Comparison of ENCODE assay signal across 9 mouse cellular contexts in genomic region chr2:127136979-127137378, GRCm38 (mm10). TPM values are rescaled to one million over a fixed set of nuclear protein-coding genes. Genes with fewer than 3 reads are reported as not detected.
A peak's percentile ranks its signal among the peaks of the same experiment; 100 is the strongest.
DNase-seq lines count a peak whose midpoint lies in the region; ATAC-seq and TF ChIP-seq lines count a peak whose summit lies in the region.
"Had no signal": no experiment of that assay in that cellular context is flagged by ENCODE, and none has a peak within 500 bp of the region (broad histone marks: within the 10 kb centered on the region; RNA-seq: fewer than 3 reads in every experiment).

No protein-coding gene starts in this region.

- peaks cover 25% of the 10 kb centered on the region for H3K36me3 ChIP-seq in limb, embryonic 13.5 days

- no peak for TF ChIP-seq CTCF in embryonic fibroblast, embryonic 13.5 days (IDR thresholded peaks at IDR 0.05; ENCODE audit: borderline replicate concordance, insufficient read depth, low read length)

- WGBS in limb, embryonic 13.5 days: 9% methylated on average over 5 of the region's 5 CpGs

- no peaks in the 10 kb centered on the region for H3K27me3 ChIP-seq in limb, embryonic 13.5 days

- no peak overlapping the region for H3K4me3 ChIP-seq in embryonic fibroblast, embryonic 13.5 days (ENCODE audit: insufficient read depth, low read length)
- no peak overlapping the region for H3K4me3 ChIP-seq in limb, embryonic 13.5 days
- H3K4me3 ChIP-seq: myocyte had no signal

- no peak for ATAC-seq in limb, embryonic 13.5 days (ENCODE audit: low FRiP score, low read depth)
- ATAC-seq in monocyte, adult 5-6 weeks (replicated peaks; ENCODE audit: insufficient number of reproducible peaks, low FRiP score, low TSS enrichment, poor library complexity, severe bottlenecking): peak; percentile 49; the same call in 1 of the 2 replicates

- DNase-seq in adrenal gland, adult (ENCODE audit: inconsistent age in 2 of 2, low spot score in 1 of 2): peak; percentile 27 to 57
- no peak for DNase-seq in adrenal gland, adult 18-20 months (ENCODE audit: low spot score in 2 of 2)
- DNase-seq in B cell, adult 2 months: peak; percentile 16 to 36
- DNase-seq in heart, postnatal 4 days: peak; percentile 60
- DNase-seq in cerebellum, adult 9-11 months: no peak

- H3K4me2 ChIP-seq in limb, embryonic 13.5 days (replicated peaks): peak overlapping the region; percentile 27; the same call in 1 of the 2 replicates

- H3K27ac ChIP-seq in embryonic fibroblast, embryonic 13.5 days (ENCODE audit: insufficient read depth, low read length): peak overlapping the region; percentile 7
- H3K27ac ChIP-seq in limb, embryonic 13.5 days: peak overlapping the region; percentile 56

- TF ChIP-seq POLR2A in embryonic fibroblast, embryonic 13.5 days (IDR thresholded peaks at IDR 0.05; ENCODE audit: low read depth, low read length): no peak

- H3K9me3 ChIP-seq in limb, embryonic 13.5 days: no peaks in the 10 kb centered on the region

- H3K9ac ChIP-seq in limb, embryonic 13.5 days: no peak overlapping the region

- no peaks in the 10 kb centered on the region for H3K4me1 ChIP-seq in embryonic fibroblast, embryonic 13.5 days (ENCODE audit: control insufficient read depth, insufficient read depth, low read length)
- H3K4me1 ChIP-seq in limb, embryonic 13.5 days: peaks cover 46% of the 10 kb centered on the region

RNA-seq across cellular contexts. Expression of gene Ncaph, which starts 3.2 kb away (rescaled TPM):
- 1 to 10 TPM; 1.3 to 1.9 TPM for total RNA-seq in adrenal gland, adult 18-20 months (2021)
- 25.7 and 38.2 TPM in 2 replicates for polyA plus RNA-seq in embryonic fibroblast, embryonic 13.5 days (2011; ENCODE audit: insufficient read length, low read depth, missing spikeins)
- 10 to 100 TPM; 34.7 to 38.3 TPM for total RNA-seq in heart, postnatal 4 days (2021)
- 81.7 and 83.1 TPM in 2 replicates for polyA plus RNA-seq in limb, embryonic 13.5 days (2015; fragmentation: Nextera tagmentation; extraction: Ambion mirVana)
- total RNA-seq in monocyte, adult 5-6 weeks (2017): 3.0 to 8.1 TPM (median 4.6 TPM) in 3 replicates

RNA-seq across cellular contexts. Expression of gene Itpripl1, which starts 6.3 kb away (rescaled TPM):
- 1 to 10 TPM; 4.7 to 5.8 TPM for total RNA-seq in adrenal gland, adult 18-20 months (2021)
- 9.7 and 11.0 TPM in 2 replicates for polyA plus RNA-seq in embryonic fibroblast, embryonic 13.5 days (2011; ENCODE audit: insufficient read length, low read depth, missing spikeins)
- total RNA-seq in heart, postnatal 4 days (2021): 10 to 100 TPM; 10.4 to 11.2 TPM
- polyA plus RNA-seq in limb, embryonic 13.5 days (2015; fragmentation: Nextera tagmentation; extraction: Ambion mirVana): 27.6 and 30.1 TPM in 2 replicates
- total RNA-seq in monocyte, adult 5-6 weeks (2017): 10.8 to 22.5 TPM (median 14.0 TPM) in 3 replicates

Comparison
In these comparisons a context has a peak if more than half of its experiments do, and no peak if none do; other contexts are left out.
1. DNase-seq: peak in adrenal gland, adult (2 of 2), B cell, adult 2 months (2 of 2) and heart, postnatal 4 days (single experiment); none in adrenal gland, adult 18-20 months (0 of 2) and cerebellum, adult 9-11 months (single experiment).